Mouse (Mus musculus): ENCODE measurements around the gene Khsrp. TPM values are rescaled to one million over a fixed set of nuclear protein-coding genes. Genes with fewer than 3 reads are reported as not detected.
A peak's percentile ranks its signal among the peaks of the same experiment; 100 is the strongest.

The Khsrp gene
- 53.1 and 55.8 TPM in 2 replicates for polyA plus RNA-seq (2016; fragmentation: Nextera tagmentation; extraction: Ambion mirVana)

- Histone ChIP-seq H3K36me3 (peaks cover 29% of the 10 kb centered on the region), H3K27me3 (replicated peaks) (no peaks in the 10 kb centered on the region), H3K4me3 (peak within 1 kb of the TSS; percentile 92), H3K4me1 (peaks cover 18% of the 10 kb centered on the region), H3K4me2 (replicated peaks) (peak within 1 kb of the TSS; percentile 95), H3K27ac (peak within 1 kb of the TSS; percentile 93), H3K9me3 (no peaks in the 10 kb centered on the region), H3K9ac (peak within 1 kb of the TSS; percentile 99)
- under 1% methylated on average over 81 of the region's 99 CpGs for WGBS
- peak; percentile 1; the same call in 1 of the 2 replicates for ATAC-seq (ENCODE audit: low FRiP score, low read depth)
These were observed at the start of gene Khsrp for GRCm38 (mm10) chr17:57030931-57031660. TSS of gene Khsrp (minus strand) at chr17:57031522.

DNA sequence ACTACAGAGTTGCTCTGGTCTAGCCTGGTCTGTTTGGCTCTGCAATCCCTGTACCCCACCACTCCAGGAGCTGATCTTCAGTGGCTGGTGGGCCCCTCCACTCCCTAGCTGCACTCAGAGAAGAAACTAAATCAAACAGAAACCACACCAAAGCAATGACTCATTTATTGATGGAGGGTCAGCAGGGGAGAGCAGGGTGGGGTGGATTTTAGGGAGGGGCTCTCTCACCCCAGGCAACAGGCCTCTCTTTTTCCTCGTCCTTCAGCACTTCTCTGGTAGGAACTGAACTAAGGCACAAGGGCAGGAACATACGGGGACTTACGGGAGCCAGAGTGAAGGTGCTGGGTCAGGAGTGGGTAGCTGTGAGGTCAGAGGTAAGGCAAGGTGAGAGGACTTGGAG is 48.6 kb upstream of the Khsrp start:
- H3K27me3 ChIP-seq (replicated peaks): no peaks in the 10 kb centered on the region
- no peak overlapping the region for H3K27ac ChIP-seq
- peaks cover 40% of the 10 kb centered on the region for H3K36me3 ChIP-seq
- WGBS: 70% methylated on average over 3 of the region's 3 CpGs
- no peak for ATAC-seq (ENCODE audit: low FRiP score, low read depth)
- H3K4me3 ChIP-seq: no peak overlapping the region
- no peak overlapping the region for H3K9ac ChIP-seq
- H3K9me3 ChIP-seq: no peaks in the 10 kb centered on the region
- 0 out of 2 replicates have a peak, but pooled peaks cover 5% of the 10 kb centered on the region for H3K4me1 ChIP-seq
- H3K4me2 ChIP-seq (replicated peaks): no peak overlapping the region

DNA sequence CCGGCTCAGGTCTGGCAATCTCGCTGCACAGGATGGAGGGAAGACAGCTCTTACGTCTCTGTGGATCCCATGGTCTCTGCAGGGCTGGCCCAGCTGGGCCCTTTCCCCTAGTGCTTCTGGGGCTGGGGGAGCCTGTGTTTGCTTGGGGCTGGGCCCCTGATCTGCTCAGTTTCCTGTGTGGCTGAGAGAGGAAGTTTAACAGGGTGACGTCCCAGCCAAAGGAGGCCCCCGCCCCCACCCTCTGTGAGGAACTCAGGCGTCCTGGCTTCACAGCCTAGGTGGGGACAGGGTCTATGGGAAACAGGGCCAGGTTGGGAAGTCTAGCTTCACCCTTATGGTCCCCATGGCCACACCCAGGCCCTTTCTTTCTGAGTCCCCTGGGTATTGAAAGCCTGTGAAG is 47.0 kb upstream of the Khsrp start, which contains the start of gene Dennd1c:
Gene Dennd1c, minus strand, starts transcription at position 179 of the 400 bp plus-strand sequence.
- no peak within 1 kb of the TSS for H3K27ac ChIP-seq

DNA sequence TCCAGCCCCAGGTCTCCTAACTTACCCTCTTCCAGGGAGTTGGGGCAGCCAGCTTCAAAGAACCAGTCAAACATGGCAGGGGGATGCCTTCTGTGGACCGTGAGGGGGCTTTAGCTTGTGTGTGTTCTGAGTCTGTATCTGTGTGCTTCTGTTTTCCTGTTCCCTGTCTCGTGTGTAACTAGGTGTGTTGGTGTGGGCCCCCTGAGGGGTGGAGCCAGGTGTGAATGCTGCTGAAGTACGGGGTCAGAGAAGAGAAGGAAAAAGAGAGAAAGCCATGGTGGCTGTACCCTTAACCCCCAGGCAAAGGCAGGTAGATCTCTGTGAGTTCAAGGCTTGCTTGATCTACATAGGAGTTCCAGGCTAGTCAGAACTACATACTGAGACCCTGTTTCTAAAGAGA is 45.6 kb upstream of the Khsrp start:
- WGBS: 62% methylated on average over 3 of the region's 3 CpGs

More for the DNA sequence above, 47.0 kb upstream of the Khsrp start, which contains the start of gene Dennd1c:
- Histone ChIP-seq H3K4me1 (no peaks in the 10 kb centered on the region), H3K27me3 (replicated peaks) (no peaks in the 10 kb centered on the region), H3K9me3 (no peaks in the 10 kb centered on the region), H3K4me3 (no peak within 1 kb of the TSS), H3K4me2 (replicated peaks) (no peak within 1 kb of the TSS), H3K36me3 (peaks cover 29% of the 10 kb centered on the region), H3K9ac (no peak within 1 kb of the TSS)
- ATAC-seq (ENCODE audit: low FRiP score, low read depth): 0 out of 2 replicates have a peak, but pooled peaks have one; percentile 23
- WGBS: 62% methylated on average over 6 of the region's 6 CpGs

GRCm38 (mm10) chr17:57070699-57071098 is 39.4 kb upstream of the Khsrp start:
- H3K4me2 ChIP-seq (replicated peaks): peak overlapping the region; percentile 44
- WGBS: 3% methylated on average over 11 of the region's 11 CpGs
- H3K4me1 ChIP-seq: no peaks in the 10 kb centered on the region; the same call in none of the 2 replicates
- no peaks in the 10 kb centered on the region for H3K36me3 ChIP-seq
- no peaks in the 10 kb centered on the region for H3K27me3 ChIP-seq (replicated peaks)
- no peak overlapping the region; the same call in 1 of the 2 replicates for H3K9ac ChIP-seq
- no peak overlapping the region for H3K27ac ChIP-seq
- H3K4me3 ChIP-seq: peak overlapping the region; percentile 7; the same call in 1 of the 2 replicates
- no peaks in the 10 kb centered on the region for H3K9me3 ChIP-seq
- ATAC-seq (ENCODE audit: low FRiP score, low read depth): peak; percentile 34

More for the DNA sequence above, 45.6 kb upstream of the Khsrp start:
- no peaks in the 10 kb centered on the region for H3K27me3 ChIP-seq (replicated peaks)
- no peak overlapping the region for H3K27ac ChIP-seq
- no peak overlapping the region for H3K4me2 ChIP-seq (replicated peaks)
- peaks cover 24% of the 10 kb centered on the region for H3K36me3 ChIP-seq
- H3K4me1 ChIP-seq: no peaks in the 10 kb centered on the region
- H3K4me3 ChIP-seq: no peak overlapping the region
- H3K9me3 ChIP-seq: no peaks in the 10 kb centered on the region
- H3K9ac ChIP-seq: no peak overlapping the region
- no peak for ATAC-seq (ENCODE audit: low FRiP score, low read depth)

DNA sequence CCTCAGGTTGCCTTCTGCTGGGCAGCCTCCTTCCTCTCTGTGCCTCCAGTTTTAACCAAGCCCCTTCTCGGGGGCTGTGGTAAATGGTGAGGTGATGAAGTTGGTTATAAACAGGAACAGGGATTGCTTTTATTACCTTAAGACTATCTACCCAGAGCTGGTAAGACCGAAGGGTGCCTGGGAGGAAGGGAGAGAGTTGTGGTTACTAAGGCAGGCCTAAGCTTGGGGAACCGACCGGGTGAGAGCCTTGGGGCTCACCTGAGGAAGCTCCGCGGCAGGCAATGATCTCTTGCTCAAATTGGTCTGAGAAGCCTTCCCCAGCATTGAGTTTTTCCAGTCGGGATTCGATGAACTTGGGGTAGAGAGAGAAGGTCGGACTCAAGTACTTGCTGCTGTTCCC is 39.0 kb upstream of the Khsrp start:
- Histone ChIP-seq H3K4me1 (no peaks in the 10 kb centered on the region; the same call in none of the 2 replicates), H3K9ac (peak overlapping the region; percentile 9; the same call in 1 of the 2 replicates), H3K9me3 (no peaks in the 10 kb centered on the region), H3K36me3 (no peaks in the 10 kb centered on the region), H3K27ac (no peak overlapping the region), H3K4me3 (peak overlapping the region; percentile 7; the same call in 1 of the 2 replicates), H3K27me3 (replicated peaks) (no peaks in the 10 kb centered on the region), H3K4me2 (replicated peaks) (peak overlapping the region; percentile 44)
- peak; percentile 19; the same call in 1 of the 2 replicates for ATAC-seq (ENCODE audit: low FRiP score, low read depth)
- WGBS: 7% methylated on average over 9 of the region's 9 CpGs

GRCm38 (mm10) chr17:57066908-57067307 is 35.6 kb upstream of the Khsrp start:
- Histone ChIP-seq H3K4me2 (replicated peaks) (no peak overlapping the region), H3K9me3 (no peaks in the 10 kb centered on the region), H3K9ac (no peak overlapping the region), H3K36me3 (no peaks in the 10 kb centered on the region), H3K4me3 (no peak overlapping the region), H3K27ac (no peak overlapping the region), H3K27me3 (replicated peaks) (peaks cover 23% of the 10 kb centered on the region), H3K4me1 (peaks cover 7% of the 10 kb centered on the region)
- 65% methylated on average over 5 of the region's 5 CpGs for WGBS
- no peak for ATAC-seq (ENCODE audit: low FRiP score, low read depth)

GRCm38 (mm10) chr17:57063031-57063430 is 31.7 kb upstream of the Khsrp start:
- 7% methylated on average over 8 of the region's 8 CpGs for WGBS
- no peak for ATAC-seq (ENCODE audit: low FRiP score, low read depth)
- H3K4me3 ChIP-seq: no peak overlapping the region

GRCm38 (mm10) chr17:57062548-57062947 is 31.2 kb upstream of the Khsrp start:
- Histone ChIP-seq H3K27me3 (replicated peaks) (peaks cover 33% of the 10 kb centered on the region), H3K27ac (no peak overlapping the region), H3K36me3 (no peaks in the 10 kb centered on the region), H3K4me1 (peaks cover 25% of the 10 kb centered on the region), H3K4me3 (peak overlapping the region; percentile 21; the same call in 1 of the 2 replicates), H3K9ac (no peak overlapping the region), H3K4me2 (replicated peaks) (peak overlapping the region; percentile 46; the same call in 1 of the 2 replicates), H3K9me3 (no peaks in the 10 kb centered on the region)
- WGBS: 2% methylated on average over 22 of the region's 22 CpGs
- no peak for ATAC-seq (ENCODE audit: low FRiP score, low read depth)

More at GRCm38 (mm10) chr17:57063031-57063430, 31.7 kb upstream of the Khsrp start:
- peaks cover 23% of the 10 kb centered on the region for H3K4me1 ChIP-seq
- no peak overlapping the region for H3K4me2 ChIP-seq (replicated peaks)
- no peaks in the 10 kb centered on the region for H3K36me3 ChIP-seq
- H3K9ac ChIP-seq: no peak overlapping the region
- no peak overlapping the region for H3K27ac ChIP-seq
- H3K9me3 ChIP-seq: no peaks in the 10 kb centered on the region
- peaks cover 33% of the 10 kb centered on the region for H3K27me3 ChIP-seq (replicated peaks)

DNA sequence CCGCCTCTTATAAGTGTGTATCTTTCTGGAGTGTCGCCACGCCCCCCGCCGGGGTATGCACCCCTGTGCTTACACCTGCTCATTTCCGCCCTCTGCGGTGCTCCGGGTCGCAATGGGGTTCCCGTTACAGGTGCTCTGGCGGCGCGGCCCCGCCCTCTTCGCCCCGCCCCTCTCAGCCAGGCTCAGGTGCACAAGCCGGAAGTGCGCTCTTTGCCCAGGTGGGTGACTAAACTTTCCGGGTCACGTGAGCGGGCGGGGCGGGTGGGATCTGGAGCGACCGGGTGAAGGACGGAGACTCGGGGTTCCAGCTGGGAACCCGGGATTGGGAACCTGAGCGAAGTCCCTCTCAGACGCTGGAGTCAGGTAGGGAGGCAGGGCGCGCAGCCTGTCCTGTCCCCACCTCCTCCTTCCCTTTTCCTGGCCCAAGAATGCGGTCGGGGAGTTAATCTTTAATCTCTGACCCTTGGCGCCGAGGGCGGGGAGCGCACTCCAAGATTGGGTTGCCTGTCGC is 30.7 kb upstream of the Khsrp start:
- Histone ChIP-seq H3K27me3 (replicated peaks) (peaks cover 33% of the 10 kb centered on the region), H3K9ac (no peak overlapping the region), H3K27ac (no peak overlapping the region), H3K36me3 (no peaks in the 10 kb centered on the region), H3K4me1 (peaks cover 25% of the 10 kb centered on the region), H3K9me3 (no peaks in the 10 kb centered on the region), H3K4me2 (replicated peaks) (peak overlapping the region; percentile 46), H3K4me3 (peak overlapping the region; percentile 21)
- ATAC-seq (ENCODE audit: low FRiP score, low read depth): no peak
- WGBS: under 1% methylated on average over 39 of the region's 39 CpGs

- Histone ChIP-seq H3K9me3 (no peaks in the 10 kb centered on the region), H3K27me3 (replicated peaks) (peaks cover 33% of the 10 kb centered on the region), H3K9ac (no peak overlapping the region), H3K4me1 (peaks cover 25% of the 10 kb centered on the region), H3K4me2 (replicated peaks) (peak overlapping the region; percentile 92), H3K4me3 (no peak overlapping the region), H3K27ac (no peak overlapping the region), H3K36me3 (peaks cover 4% of the 10 kb centered on the region)
- 39% methylated on average over 10 of the region's 10 CpGs for WGBS
- ATAC-seq (ENCODE audit: low FRiP score, low read depth): no peak
These were observed 29.7 kb upstream of the Khsrp start for GRCm38 (mm10) chr17:57061069-57061468.

GRCm38 (mm10) chr17:57060231-57060801 is 29.0 kb upstream of the Khsrp start:
- Histone ChIP-seq H3K27me3 (replicated peaks) (peaks cover 33% of the 10 kb centered on the region), H3K27ac (peak overlapping the region; percentile 42; the same call in 1 of the 2 replicates), H3K4me2 (replicated peaks) (peak overlapping the region; percentile 92), H3K4me3 (peak overlapping the region; percentile 87), H3K36me3 (peaks cover 4% of the 10 kb centered on the region), H3K9ac (peak overlapping the region; percentile 71; the same call in 1 of the 2 replicates), H3K4me1 (peaks cover 25% of the 10 kb centered on the region), H3K9me3 (no peaks in the 10 kb centered on the region)
- WGBS: under 1% methylated on average over 44 of the region's 44 CpGs
- ATAC-seq (ENCODE audit: low FRiP score, low read depth): peak; percentile 92
